Mouse (Mus musculus): ENCODE results near the gene Gm44511. TPM values are rescaled to one million over a fixed set of nuclear protein-coding genes. Genes with fewer than 3 reads are reported as not detected.

Gm44511 gene
- total RNA-seq (2023): 1 to 10 TPM in 1 of 2 experiments, not detected in 1; 1.1 TPM

DNA sequence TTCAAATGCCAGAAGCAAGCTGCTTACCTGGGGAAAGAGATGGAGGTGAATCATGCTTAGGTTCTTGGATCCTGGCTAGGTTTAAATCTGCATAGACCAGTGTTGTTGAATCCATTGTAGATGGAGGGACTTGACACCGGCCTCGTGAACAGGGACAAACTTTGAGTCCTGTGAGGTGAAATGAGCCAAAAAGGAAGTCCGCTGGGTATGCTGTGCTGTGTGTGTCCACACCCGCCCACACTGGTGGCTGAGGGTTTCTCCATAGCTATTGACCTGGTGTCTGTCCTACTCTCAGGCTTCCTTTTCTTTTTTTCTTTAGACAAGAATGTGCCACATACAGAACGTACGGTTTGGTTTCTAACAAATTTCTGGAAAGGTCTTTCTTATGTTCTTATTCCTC lies at the start of gene Gm44511, which contains the start of gene Klrb1b:
Gm44511 (minus strand) TSS at position 184 of the 400 bp plus-strand sequence.
Klrb1b (minus strand) TSS at position 200 of the 400 bp plus-strand sequence.

DNA sequence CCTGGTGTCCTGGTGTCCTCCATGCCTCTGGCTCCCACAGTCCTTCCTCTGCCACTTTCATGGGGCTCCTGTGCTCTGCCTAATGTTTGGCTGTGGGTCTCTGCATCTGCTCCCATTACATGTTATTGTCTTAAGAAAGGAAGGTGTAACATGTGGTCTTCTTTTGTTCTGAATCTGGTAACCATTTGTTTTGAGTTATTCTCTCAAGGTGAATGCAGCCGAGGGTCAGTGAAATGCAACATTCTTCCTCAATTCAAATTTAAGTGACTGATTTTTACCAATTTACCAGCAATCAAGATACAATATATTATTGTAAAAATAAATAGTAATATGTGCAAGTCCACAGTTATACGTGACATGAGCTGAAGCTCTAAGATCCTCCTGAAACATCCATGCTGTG lies 37.0 kb downstream of the Gm44511 start, which contains the start of gene Klrb1c:
Klrb1c (minus strand) TSS at position 101 of the 400 bp plus-strand sequence.

Other genes with a start within 250 kb of the Gm44511 start
- not detected for gene A2ml1, start 244.7 kb downstream of the Gm44511 start, total RNA-seq (2023)
- gene Klrb1a, start 202.8 kb downstream of the Gm44511 start, total RNA-seq (2023): 1 to 10 TPM in 1 of 2 experiments, under 1 TPM in 1; 0.96 to 1.0 TPM
- gene Clec2h, start 163.9 kb downstream of the Gm44511 start, total RNA-seq (2023): 1 to 10 TPM in 1 of 2 experiments, not detected in 1; 1.8 TPM
- not detected for gene Klrb1, start 103.3 kb downstream of the Gm44511 start, total RNA-seq (2023)
- 10 to 100 TPM; 10.5 to 15.8 TPM for gene Klrb1c, start 37.1 kb downstream of the Gm44511 start, total RNA-seq (2023)
- 1 to 10 TPM; 4.4 to 5.4 TPM for gene Klrb1b, start within 50 bp of the Gm44511 start, total RNA-seq (2023)
- gene Clec2i, start 61.3 kb upstream of the Gm44511 start, total RNA-seq (2023): 10 to 100 TPM; 37.8 to 44.5 TPM
- gene BC035044, start 64.8 kb upstream of the Gm44511 start, total RNA-seq (2023): 1 to 10 TPM; 4.6 to 6.6 TPM
- 10 to 100 TPM; 19.3 to 19.6 TPM for gene Clec2g, start 108.1 kb upstream of the Gm44511 start, total RNA-seq (2023)
- 10 to 100 TPM; 10.5 to 12.2 TPM for gene Klrb1f, start 219.6 kb upstream of the Gm44511 start, total RNA-seq (2023)